Mouse (Mus musculus) intestine, embryonic 16.5 days (tissue): ENCODE measurements at regions not wholly inside any gene's neighbourhood (a gene's known extent, or its start where the extent isn't known, plus 50 kb on each side); places are given as distances from the start of the nearest gene placed in this dataset.

ENCODE experiments used
- ATAC-seq: fragments of 200-750 bp; cut with Nextera tagmentation; 2 replicates; pipeline ENCODE4 v1.8.0; 2017; ENCODE audit warnings: moderate TSS enrichment, moderate library complexity
- H3K27ac ChIP-seq: fragments of 300-500 bp; sonication (generic); 2 replicates; pipeline ENCODE4 v1.5.1; 2014; ENCODE audit warnings: mild to moderate bottlenecking, low read length
- H3K27me3 ChIP-seq: fragments of 300-500 bp; sonication (generic); replicated peaks from 2 replicates; pipeline ENCODE4 v1.6.1; 2014; ENCODE audit warnings: low read length, control low read depth, mixed read lengths; ENCODE audit not compliant: control insufficient read depth, insufficient read depth
- H3K36me3 ChIP-seq: fragments of 300-500 bp; sonication (generic); 2 replicates; pipeline ENCODE4 v1.6.1; 2014; ENCODE audit warnings: low read length, control low read depth; ENCODE audit not compliant: control insufficient read depth, insufficient read depth
- H3K4me1 ChIP-seq: fragments of 300-500 bp; sonication (generic); 2 replicates; pipeline ENCODE4 v1.6.1; 2014; ENCODE audit warnings: low read length, control low read depth, mixed read lengths; ENCODE audit not compliant: control insufficient read depth, insufficient read depth
- H3K4me2 ChIP-seq: fragments of 300-500 bp; sonication (generic); 2 replicates; pipeline ENCODE4 v1.6.1; 2014; ENCODE audit warnings: low read depth, low read length, control low read depth
- H3K4me3 ChIP-seq: fragments of 300-500 bp; sonication (generic); 2 replicates; pipeline ENCODE4 v1.5.1; 2014; ENCODE audit warnings: mild to moderate bottlenecking, low read length
- H3K9ac ChIP-seq: fragments of 300-500 bp; sonication (generic); 2 replicates; pipeline ENCODE4 v1.6.1; 2014; ENCODE audit warnings: low read depth, low read length
- H3K9me3 ChIP-seq: fragments of 300-500 bp; sonication (generic); 2 replicates; pipeline ENCODE4 v1.6.1; 2016; ENCODE audit warnings: low read length, control low read depth; ENCODE audit not compliant: control insufficient read depth
- WGBS: fragments of 180-500 bp; shearing (Covaris S2); extraction: QIAGEN DNeasy Blood & Tissue Kit; methylation state at CpG from one replicate; pipeline ENCODE4 v1.1.7; 2014; 5-methylcytosine and 5-hydroxymethylcytosine counted together

DNA sequence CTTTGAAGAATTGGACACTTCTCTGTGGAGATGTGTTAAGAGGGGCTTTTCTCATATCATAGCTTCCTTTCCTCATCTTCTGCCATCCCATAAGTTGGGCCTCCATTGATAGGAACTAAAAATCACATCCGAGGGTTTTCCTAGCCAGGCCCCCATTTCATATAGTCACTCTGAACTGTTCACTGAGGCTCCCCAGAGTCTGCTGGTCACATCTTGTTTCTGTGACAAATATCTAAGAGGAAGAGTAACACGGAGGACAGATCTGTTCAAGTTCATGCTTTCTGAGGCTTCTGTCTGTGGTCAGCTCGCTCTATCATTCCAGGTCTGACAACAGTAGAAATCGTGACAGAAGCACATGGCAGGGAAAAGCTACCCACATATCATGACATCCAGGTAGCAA lies 216.0 kb upstream of the Clint1 start:
- Histone ChIP-seq H3K4me3 (no peak overlapping the region), H3K36me3 (no peaks in the 10 kb centered on the region), H3K27ac (no peak overlapping the region), H3K9ac (no peak overlapping the region), H3K4me1 (no peaks in the 10 kb centered on the region), H3K9me3 (no peaks in the 10 kb centered on the region), H3K4me2 (no peak overlapping the region), H3K27me3 (no peaks in the 10 kb centered on the region)
- 80% methylated on average over 4 of the region's 4 CpGs for WGBS
- ATAC-seq, result no peak

DNA sequence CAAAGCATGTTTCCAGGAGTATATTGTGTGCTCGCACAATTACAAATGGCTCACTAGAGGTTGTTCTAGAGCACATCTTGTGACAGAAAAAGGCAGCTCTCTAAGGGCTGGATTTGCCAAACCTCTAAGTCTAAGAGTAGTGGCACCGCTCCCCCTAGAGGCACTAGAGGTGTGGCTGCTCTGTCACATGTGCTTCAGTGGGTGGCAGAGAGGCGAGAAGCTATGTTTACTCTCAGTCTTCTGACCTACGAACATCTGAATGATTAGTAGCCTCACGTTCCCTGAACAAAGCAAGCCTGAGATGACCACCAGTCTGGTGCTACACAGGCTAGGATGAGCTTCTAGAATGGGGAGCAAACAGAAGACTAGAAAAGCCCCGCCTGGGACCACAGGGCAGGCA lies 212.6 kb upstream of the Clint1 start:
- H3K4me2 ChIP-seq, result no peak overlapping the region
- no peak overlapping the region for H3K4me3 ChIP-seq
- H3K36me3 ChIP-seq, result no peaks in the 10 kb centered on the region
- no peaks in the 10 kb centered on the region for H3K4me1 ChIP-seq
- H3K27ac ChIP-seq, result no peak overlapping the region
- WGBS, result 65% methylated on average over 6 of the region's 6 CpGs
- no peak for ATAC-seq
- no peaks in the 10 kb centered on the region for H3K9me3 ChIP-seq
- no peaks in the 10 kb centered on the region for H3K27me3 ChIP-seq
- H3K9ac ChIP-seq, result no peak overlapping the region

DNA sequence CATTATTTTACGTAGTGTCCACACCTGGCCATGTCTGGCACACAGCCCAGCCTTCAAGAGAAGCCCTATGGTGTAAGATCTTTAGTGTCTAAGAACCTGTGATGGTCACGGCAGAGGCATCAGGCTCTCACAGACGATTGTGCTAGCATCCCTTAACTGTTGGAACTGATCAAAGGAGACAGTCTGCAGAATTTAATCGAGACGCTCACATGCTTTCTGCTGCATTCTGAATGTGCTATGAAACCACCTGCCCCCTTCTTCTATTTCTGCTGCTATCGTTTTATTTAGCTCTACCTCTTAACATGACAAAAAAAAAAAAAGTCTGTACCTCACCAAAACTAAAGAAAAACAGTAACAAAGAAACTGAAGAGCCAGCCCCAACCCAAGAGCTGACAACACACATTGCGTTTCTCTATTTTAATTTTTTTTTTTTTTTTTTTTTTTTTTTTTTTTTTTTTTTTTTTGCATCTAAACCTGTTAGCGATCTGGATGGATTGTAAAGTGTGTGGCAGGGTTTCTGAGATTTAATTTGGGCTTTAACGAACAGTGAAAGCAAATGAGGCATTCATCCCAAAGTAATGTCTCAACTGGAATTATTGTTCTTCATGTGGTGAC lies 209.6 kb upstream of the Clint1 start:
- Histone ChIP-seq H3K4me2 (no peak overlapping the region), H3K9ac (no peak overlapping the region), H3K27me3 (no peaks in the 10 kb centered on the region), H3K36me3 (no peaks in the 10 kb centered on the region), H3K4me1 (no peaks in the 10 kb centered on the region), H3K4me3 (no peak overlapping the region), H3K27ac (no peak overlapping the region), H3K9me3 (no peaks in the 10 kb centered on the region)
- 84% methylated on average over 9 of the region's 9 CpGs for WGBS
- no peak for ATAC-seq

GRCm38 (mm10) chr11:45643629-45644325 lies 208.1 kb upstream of the Clint1 start:
- H3K27ac ChIP-seq, result no peak overlapping the region
- ATAC-seq, result no peak
- H3K36me3 ChIP-seq, result no peaks in the 10 kb centered on the region
- no peaks in the 10 kb centered on the region for H3K27me3 ChIP-seq
- WGBS, result 76% methylated on average over 12 of the region's 12 CpGs
- H3K9me3 ChIP-seq, result no peaks in the 10 kb centered on the region
- H3K4me2 ChIP-seq, result no peak overlapping the region
- H3K9ac ChIP-seq, result no peak overlapping the region
- no peak overlapping the region for H3K4me3 ChIP-seq
- H3K4me1 ChIP-seq, result no peaks in the 10 kb centered on the region

DNA sequence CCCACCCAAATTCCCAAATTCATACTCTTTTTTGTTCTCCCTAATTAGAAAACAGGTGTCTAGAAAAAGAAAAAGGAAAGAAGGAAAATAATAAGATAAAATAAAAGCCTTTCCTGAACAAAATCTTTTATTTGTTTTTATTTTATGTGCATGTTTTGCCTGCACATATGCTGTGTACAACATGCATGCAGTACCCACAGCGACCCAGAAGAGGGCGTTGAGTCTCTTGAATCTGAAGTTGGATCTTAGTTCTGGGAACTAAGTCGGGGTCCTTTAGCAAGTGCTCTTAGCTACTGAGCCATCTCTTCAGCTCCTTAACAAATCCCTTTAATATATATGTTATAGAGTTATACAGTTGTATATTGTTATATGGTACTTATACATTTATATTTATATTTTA lies 206.0 kb upstream of the Clint1 start:
- H3K9me3 ChIP-seq, result no peaks in the 10 kb centered on the region
- no peak for ATAC-seq
- H3K27me3 ChIP-seq, result no peaks in the 10 kb centered on the region
- whole genome bisulfite sequencing, result 66% methylated on average over 3 of the region's 3 CpGs
- H3K4me3 ChIP-seq, result no peak overlapping the region
- H3K4me2 ChIP-seq, result no peak overlapping the region
- no peak overlapping the region for H3K9ac ChIP-seq
- no peaks in the 10 kb centered on the region for H3K4me1 ChIP-seq
- no peak overlapping the region for H3K27ac ChIP-seq
- no peaks in the 10 kb centered on the region for H3K36me3 ChIP-seq

DNA sequence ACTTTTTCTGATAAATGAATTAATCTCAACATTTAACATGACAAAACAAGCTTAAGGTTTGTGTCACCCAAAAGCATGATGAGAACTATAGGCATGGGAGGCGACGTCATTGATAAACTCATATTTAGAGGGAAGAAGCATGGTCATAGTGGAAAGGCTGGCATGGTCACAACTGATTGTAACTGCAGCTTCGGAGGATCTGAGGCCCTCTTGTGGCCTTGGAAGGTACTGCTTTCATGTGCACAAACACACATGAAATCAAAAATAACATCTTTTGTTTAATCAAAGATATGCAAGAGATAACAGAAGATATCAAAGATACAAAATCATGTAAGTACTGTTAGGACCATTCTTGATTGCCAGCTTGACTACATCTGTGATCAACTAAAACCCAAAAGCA lies 204.0 kb upstream of the Clint1 start:
- no peak overlapping the region for H3K4me3 ChIP-seq
- 74% methylated on average over 3 of the region's 3 CpGs for WGBS
- H3K9me3 ChIP-seq, result no peaks in the 10 kb centered on the region
- H3K27ac ChIP-seq, result no peak overlapping the region
- H3K9ac ChIP-seq, result no peak overlapping the region
- no peak overlapping the region for H3K4me2 ChIP-seq
- no peaks in the 10 kb centered on the region for H3K4me1 ChIP-seq
- ATAC-seq, result no peak
- no peaks in the 10 kb centered on the region for H3K27me3 ChIP-seq
- no peaks in the 10 kb centered on the region for H3K36me3 ChIP-seq

DNA sequence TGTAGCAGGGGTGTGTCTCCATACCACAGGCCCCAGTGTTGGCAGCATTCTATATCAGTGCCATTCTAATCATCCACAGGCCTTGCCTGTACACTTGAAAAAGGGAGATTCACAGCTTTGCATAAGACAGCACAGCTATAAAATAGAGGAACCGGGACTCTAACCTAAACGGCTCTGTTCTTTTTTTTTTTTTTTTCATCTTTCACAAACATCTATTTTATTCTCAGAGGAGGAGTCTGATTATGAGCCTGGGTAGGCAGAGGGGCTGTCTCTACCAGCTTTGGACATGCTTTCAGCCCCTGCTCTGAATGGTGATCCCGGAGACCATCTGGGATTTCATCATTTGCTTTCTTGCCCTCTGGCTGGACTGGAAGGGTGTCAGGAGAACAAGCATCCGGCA lies 195.6 kb upstream of the Clint1 start:
- H3K4me1 ChIP-seq, result no peaks in the 10 kb centered on the region
- 80% methylated on average over 4 of the region's 4 CpGs for whole genome bisulfite sequencing
- H3K36me3 ChIP-seq, result no peaks in the 10 kb centered on the region
- H3K4me3 ChIP-seq, result no peak overlapping the region
- ATAC-seq, result no peak
- H3K9ac ChIP-seq, result no peak overlapping the region
- no peak overlapping the region for H3K4me2 ChIP-seq
- H3K9me3 ChIP-seq, result no peaks in the 10 kb centered on the region
- no peak overlapping the region for H3K27ac ChIP-seq
- H3K27me3 ChIP-seq, result no peaks in the 10 kb centered on the region

- H3K36me3 ChIP-seq, result no peaks in the 10 kb centered on the region
- ATAC-seq, result no peak
- H3K9ac ChIP-seq, result no peak overlapping the region
- WGBS, result 46% methylated on average over 8 of the region's 8 CpGs
- H3K9me3 ChIP-seq, result no peaks in the 10 kb centered on the region
- no peaks in the 10 kb centered on the region for H3K27me3 ChIP-seq
- no peak overlapping the region for H3K4me3 ChIP-seq
- no peak overlapping the region for H3K4me2 ChIP-seq
- H3K27ac ChIP-seq, result no peak overlapping the region
- no peaks in the 10 kb centered on the region for H3K4me1 ChIP-seq
These were observed 181.6 kb upstream of the Clint1 start for GRCm38 (mm10) chr11:45670156-45670830.

- H3K9me3 ChIP-seq, result no peaks in the 10 kb centered on the region
- H3K36me3 ChIP-seq, result no peaks in the 10 kb centered on the region
- no peak overlapping the region for H3K4me3 ChIP-seq
- H3K27me3 ChIP-seq, result no peaks in the 10 kb centered on the region
- H3K4me1 ChIP-seq, result no peaks in the 10 kb centered on the region
- H3K27ac ChIP-seq, result no peak overlapping the region
- WGBS, result 46% methylated on average over 11 of the region's 11 CpGs
- ATAC-seq, result no peak
- H3K4me2 ChIP-seq, result no peak overlapping the region
- no peak overlapping the region for H3K9ac ChIP-seq
These were observed 173.1 kb upstream of the Clint1 start for GRCm38 (mm10) chr11:45678666-45679292.
